Mouse (Mus musculus): Measurements from ENCODE around the gene Pkn2.

The Pkn2 gene

GRCm38 (mm10) chr3:142743973-142744898 lies 137.6 kb downstream of the Pkn2 start:
- DNase-seq (ENCODE audit: low spot score in 2 of 2), result no peak
